Mouse (Mus musculus): ENCODE measurements at regions not wholly inside any gene's neighbourhood (a gene's known extent, or its start where the extent isn't known, plus 50 kb on each side); places are given as distances from the start of the nearest gene placed in this dataset.

- ATAC-seq = no peak
These were observed 63.0 kb upstream of the Rreb1 start for GRCm38 (mm10) chr13:37715058-37715712.

DNA sequence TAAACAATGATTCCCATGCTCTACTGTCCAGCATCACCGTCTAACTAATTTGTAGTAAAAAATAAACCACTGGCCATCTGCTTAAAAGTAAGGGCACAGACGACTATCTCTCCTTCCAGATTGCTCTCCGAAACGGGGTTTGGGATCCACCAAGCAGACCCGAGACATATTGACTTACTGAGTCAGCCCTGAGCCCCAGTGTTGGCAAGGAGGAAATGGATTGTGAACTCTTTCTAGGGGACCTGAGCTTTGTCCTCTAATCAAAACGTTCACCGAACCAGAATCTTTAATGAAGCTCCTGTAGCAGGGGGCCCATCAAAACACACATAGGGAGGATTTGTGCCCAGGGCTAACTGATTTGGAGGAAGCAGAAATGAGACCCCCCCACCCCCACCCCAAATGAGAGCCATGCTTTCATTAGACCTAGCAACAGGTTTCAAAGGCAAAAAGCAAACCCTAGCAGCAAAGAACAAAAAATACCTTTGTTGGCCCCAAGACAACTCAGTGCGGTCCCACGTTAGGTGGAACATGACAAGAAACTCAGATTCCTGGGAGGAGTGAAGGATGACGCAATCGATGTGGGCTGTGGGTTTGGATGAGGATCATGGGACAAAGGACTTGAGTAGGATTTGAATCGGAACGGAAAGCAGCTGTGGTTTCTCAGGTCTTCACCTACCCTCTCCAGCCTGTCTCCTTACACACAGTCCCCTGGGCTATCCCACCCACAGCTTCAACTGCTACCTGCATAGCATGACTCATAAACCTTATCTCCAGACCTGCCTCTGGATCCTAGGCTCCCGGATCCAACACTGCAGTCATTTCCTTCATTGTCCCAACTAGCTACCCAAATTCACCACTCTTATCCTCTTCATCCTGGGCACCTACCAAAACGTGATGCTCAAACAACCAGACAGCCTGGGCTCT, 62.2 kb upstream of the Rreb1 start:
- ATAC-seq = no peak

GRCm38 (mm10) chr13:37717793-37718192, 60.4 kb upstream of the Rreb1 start:
- no peak for ATAC-seq

- no peak for ATAC-seq
These were observed 59.8 kb upstream of the Rreb1 start for GRCm38 (mm10) chr13:37718364-37718763.
